Mouse (Mus musculus) A20 (cell line): ENCODE data around the gene Pltp.

Source experiments
- DNase-seq: peaks from one replicate; pipeline ENCODE4 v3.0.0-alpha.2; 2011; ENCODE audit warnings: low read depth, low spot score

Pltp gene

GRCm38 (mm10) chr2:164857101-164857821 is at the start of gene Pltp:
Gene Pltp, minus strand, starts transcription at chr2:164857711.
- DNase-seq, result no peak

GRCm38 (mm10) chr2:164906071-164906470 is 48.6 kb upstream of the Pltp start:
- no peak for DNase-seq

GRCm38 (mm10) chr2:164903496-164903895 is 46.0 kb upstream of the Pltp start:
- DNase-seq, result no peak

- no peak for DNase-seq
These were observed 43.9 kb upstream of the Pltp start for GRCm38 (mm10) chr2:164901380-164901779.

GRCm38 (mm10) chr2:164899723-164900459 is 42.4 kb upstream of the Pltp start:
- no peak for DNase-seq

- DNase-seq, result no peak
These were observed 41.5 kb upstream of the Pltp start for GRCm38 (mm10) chr2:164899034-164899433.

GRCm38 (mm10) chr2:164898008-164898407 is 40.5 kb upstream of the Pltp start:
- DNase-seq, result no peak

GRCm38 (mm10) chr2:164895885-164896284 is 38.4 kb upstream of the Pltp start:
- no peak for DNase-seq

- DNase-seq, result no peak
These were observed 37.1 kb upstream of the Pltp start for GRCm38 (mm10) chr2:164894644-164895043.

GRCm38 (mm10) chr2:164894048-164894447 is 36.5 kb upstream of the Pltp start:
- DNase-seq, result no peak

GRCm38 (mm10) chr2:164892696-164893216 is 35.2 kb upstream of the Pltp start:
- no peak for DNase-seq

- DNase-seq, result no peak
These were observed 34.6 kb upstream of the Pltp start for GRCm38 (mm10) chr2:164891908-164892695.

GRCm38 (mm10) chr2:164891056-164891834 is 33.7 kb upstream of the Pltp start:
- DNase-seq, result no peak

GRCm38 (mm10) chr2:164890411-164891049 is 33.0 kb upstream of the Pltp start:
- DNase-seq, result no peak

- DNase-seq, result no peak
These were observed 32.4 kb upstream of the Pltp start for GRCm38 (mm10) chr2:164889960-164890359.

GRCm38 (mm10) chr2:164888996-164889395 is 31.5 kb upstream of the Pltp start:
- no peak for DNase-seq

GRCm38 (mm10) chr2:164886617-164887016 is 29.1 kb upstream of the Pltp start:
- no peak for DNase-seq

GRCm38 (mm10) chr2:164885788-164886187 is 28.3 kb upstream of the Pltp start:
- DNase-seq, result no peak

GRCm38 (mm10) chr2:164882619-164883018 is 25.1 kb upstream of the Pltp start:
- DNase-seq, result peak; percentile 63

GRCm38 (mm10) chr2:164879568-164880277 is 22.2 kb upstream of the Pltp start:
- DNase-seq, result peak; percentile 97
